Mouse (Mus musculus) kidney, adult 2 months (tissue): Measurements from ENCODE around the gene Snx14. TPM values are rescaled to one million over a fixed set of nuclear protein-coding genes. Genes with fewer than 3 reads are reported as not detected.

Source experiments
- DNase-seq: peaks from one replicate; pipeline ENCODE4 v3.0.0; 2021
- H3K27ac ChIP-seq: fragments of 200-500 bp; 2 replicates; pipeline ENCODE4 v1.5.1; 2012; ENCODE audit warnings: low read depth, low read length, control low read depth, inconsistent platforms; ENCODE audit not compliant: insufficient read depth
- H3K27me3 ChIP-seq: fragments of 200-500 bp; replicated peaks from 2 replicates; pipeline ENCODE4 v1.6.1; 2012; ENCODE audit warnings: mild to moderate bottlenecking, moderate library complexity, low read length, inconsistent platforms; ENCODE audit not compliant: control insufficient read depth, insufficient read depth
- H3K36me3 ChIP-seq: fragments of 200-500 bp; 2 replicates; pipeline ENCODE4 v1.6.1; 2012; ENCODE audit warnings: mild to moderate bottlenecking, moderate library complexity, low read length, inconsistent platforms; ENCODE audit not compliant: control insufficient read depth, insufficient read depth
- H3K4me1 ChIP-seq: fragments of 200-500 bp; 2 replicates; pipeline ENCODE4 v1.6.1; 2011; ENCODE audit warnings: low read length; ENCODE audit not compliant: control insufficient read depth, insufficient read depth
- H3K4me3 ChIP-seq: fragments of 200-500 bp; 2 replicates; pipeline ENCODE4 v1.5.1; 2011; ENCODE audit warnings: mild to moderate bottlenecking, low read depth, low read length, control low read depth; ENCODE audit not compliant: insufficient read depth
- CTCF ChIP-seq: fragments of 200-500 bp; conservative IDR thresholded peaks from 2 replicates; pipeline ENCODE4 v1.5.1; 2011; ENCODE audit warnings: low read depth, mild to moderate bottlenecking, control low read depth, low read length, moderate library complexity, mixed read lengths; ENCODE audit not compliant: insufficient read depth, insufficient read length
- POLR2A ChIP-seq: fragments of 200-500 bp; IDR thresholded peaks from one replicate; pipeline ENCODE4 v1.6.1; 2011; ENCODE audit warnings: low read depth, low read length, control low read depth
- WGBS: fragments of 180-500 bp; shearing (Covaris S2); methylation state at CpG from one replicate; pipeline ENCODE4 v1.1.7; 2018; 5-methylcytosine and 5-hydroxymethylcytosine counted together
- polyA plus RNA-seq: library from polyadenylated mRNA; depleted of rRNA; stranded (reverse); fragments of >200 nt; gene quantifications from 2 replicates; pipeline ENCODE4 v1.2.3, GENCODE M21; 2012

The Snx14 gene
- polyA plus RNA-seq, 1 experiment: 15.8 TPM

DNA sequence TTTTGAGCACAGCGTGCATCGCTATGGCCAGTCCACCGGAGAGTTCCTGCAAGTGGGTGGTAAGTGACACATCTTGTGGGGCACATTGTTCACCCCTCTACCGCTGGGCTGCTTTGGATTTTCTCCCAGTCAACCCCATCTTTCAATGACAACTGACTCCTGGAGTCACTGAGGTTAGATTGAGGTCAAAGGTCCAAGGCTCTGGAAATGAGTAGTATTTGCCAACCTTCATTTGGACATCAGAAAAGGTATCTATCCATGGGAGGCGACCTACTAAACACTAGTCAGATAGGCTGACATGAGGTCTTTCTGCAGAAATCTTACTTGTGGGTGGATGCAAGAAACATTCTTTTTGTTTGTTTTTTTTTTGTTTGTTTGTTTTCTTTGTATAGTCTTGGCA, 71.4 kb downstream of the Snx14 start:
- Histone ChIP-seq H3K4me1 (no peaks in the 10 kb centered on the region), H3K27me3 (no peaks in the 10 kb centered on the region), H3K27ac (no peak overlapping the region), H3K4me3 (no peak overlapping the region), H3K36me3 (peaks cover 5% of the 10 kb centered on the region)
- TF ChIP-seq POLR2A (no peak), CTCF (no peak)
- WGBS: 78% methylated on average over 5 of the region's 5 CpGs
- no peak for DNase-seq

DNA sequence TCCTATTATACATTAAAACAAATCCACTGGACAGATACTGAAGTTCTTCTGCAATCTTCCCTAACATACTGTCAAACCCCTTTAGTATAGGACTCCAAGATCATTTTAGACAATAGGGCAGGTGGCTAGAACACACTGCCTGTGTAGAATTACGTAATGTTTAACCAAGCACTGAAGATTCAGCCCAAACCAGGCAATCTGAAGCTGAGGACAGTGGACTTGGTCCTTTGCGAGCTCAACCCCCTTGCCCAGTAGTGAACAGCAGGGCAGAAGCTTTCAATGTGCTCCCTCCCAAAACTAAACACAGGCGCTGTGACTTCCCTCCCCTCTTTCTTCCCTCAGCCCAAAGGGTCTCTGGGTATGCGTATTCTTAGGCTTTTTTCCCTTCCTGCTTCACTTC, 71.9 kb downstream of the Snx14 start:
- DNase-seq: peak; percentile 71
- Histone ChIP-seq H3K27me3 (no peaks in the 10 kb centered on the region), H3K4me3 (no peak overlapping the region), H3K27ac (no peak overlapping the region), H3K36me3 (peaks cover 5% of the 10 kb centered on the region), H3K4me1 (no peaks in the 10 kb centered on the region)
- WGBS: 65% methylated on average over 4 of the region's 4 CpGs
- TF ChIP-seq POLR2A: no peak
- no peak for TF ChIP-seq CTCF

DNA sequence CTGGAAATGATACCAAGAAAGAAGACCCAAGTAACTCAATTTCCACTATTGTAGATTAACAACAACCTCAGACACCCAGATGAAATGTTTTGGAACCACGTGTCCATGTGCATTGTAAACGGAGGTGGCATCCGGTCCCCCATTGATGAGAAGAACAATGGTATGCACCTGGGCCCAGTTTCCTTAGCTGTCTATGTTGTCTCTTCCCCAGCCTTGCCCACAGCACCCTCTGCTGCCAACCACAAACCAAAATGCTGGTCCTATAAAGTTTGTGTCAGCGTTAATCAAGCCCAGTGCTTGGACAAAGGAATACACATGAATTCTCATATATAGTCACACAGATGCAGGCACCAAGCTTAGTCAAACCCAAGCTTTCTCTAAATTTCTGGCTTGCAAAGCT, 72.5 kb downstream of the Snx14 start:
- Histone ChIP-seq H3K4me1 (no peaks in the 10 kb centered on the region), H3K27ac (no peak overlapping the region), H3K36me3 (peaks cover 4% of the 10 kb centered on the region), H3K27me3 (no peaks in the 10 kb centered on the region), H3K4me3 (no peak overlapping the region)
- no peak for DNase-seq
- TF ChIP-seq CTCF (peak; percentile 49), POLR2A (no peak)
- 79% methylated on average over 4 of the region's 4 CpGs for WGBS

DNA sequence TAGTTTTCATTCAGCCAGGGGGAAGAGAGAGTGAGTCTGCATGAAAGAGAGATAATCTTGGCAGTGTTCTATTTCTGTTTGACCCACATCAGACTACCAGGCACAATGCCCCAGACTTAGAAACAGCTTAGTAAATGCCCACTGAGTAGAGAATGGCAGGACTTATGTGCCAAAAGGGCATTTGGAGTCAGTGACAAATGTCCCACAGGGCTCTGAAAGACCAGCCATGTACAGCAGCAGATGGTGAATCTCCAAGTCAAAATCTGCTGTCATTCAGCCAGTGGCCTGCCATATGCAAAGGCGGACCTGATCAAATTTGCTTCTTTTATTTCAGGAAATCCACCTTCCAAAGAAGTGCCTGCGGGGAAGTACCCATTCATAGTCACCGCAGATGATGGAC, 75.7 kb downstream of the Snx14 start:
- 99% methylated on average over 3 of the region's 3 CpGs for WGBS
- H3K27me3 ChIP-seq: no peaks in the 10 kb centered on the region
- no peaks in the 10 kb centered on the region; the same call in 1 of the 2 replicates for H3K36me3 ChIP-seq
- no peak overlapping the region for H3K27ac ChIP-seq
- H3K4me3 ChIP-seq: no peak overlapping the region
- no peak for TF ChIP-seq CTCF
- no peak for TF ChIP-seq POLR2A
- no peak for DNase-seq
- H3K4me1 ChIP-seq: no peaks in the 10 kb centered on the region

DNA sequence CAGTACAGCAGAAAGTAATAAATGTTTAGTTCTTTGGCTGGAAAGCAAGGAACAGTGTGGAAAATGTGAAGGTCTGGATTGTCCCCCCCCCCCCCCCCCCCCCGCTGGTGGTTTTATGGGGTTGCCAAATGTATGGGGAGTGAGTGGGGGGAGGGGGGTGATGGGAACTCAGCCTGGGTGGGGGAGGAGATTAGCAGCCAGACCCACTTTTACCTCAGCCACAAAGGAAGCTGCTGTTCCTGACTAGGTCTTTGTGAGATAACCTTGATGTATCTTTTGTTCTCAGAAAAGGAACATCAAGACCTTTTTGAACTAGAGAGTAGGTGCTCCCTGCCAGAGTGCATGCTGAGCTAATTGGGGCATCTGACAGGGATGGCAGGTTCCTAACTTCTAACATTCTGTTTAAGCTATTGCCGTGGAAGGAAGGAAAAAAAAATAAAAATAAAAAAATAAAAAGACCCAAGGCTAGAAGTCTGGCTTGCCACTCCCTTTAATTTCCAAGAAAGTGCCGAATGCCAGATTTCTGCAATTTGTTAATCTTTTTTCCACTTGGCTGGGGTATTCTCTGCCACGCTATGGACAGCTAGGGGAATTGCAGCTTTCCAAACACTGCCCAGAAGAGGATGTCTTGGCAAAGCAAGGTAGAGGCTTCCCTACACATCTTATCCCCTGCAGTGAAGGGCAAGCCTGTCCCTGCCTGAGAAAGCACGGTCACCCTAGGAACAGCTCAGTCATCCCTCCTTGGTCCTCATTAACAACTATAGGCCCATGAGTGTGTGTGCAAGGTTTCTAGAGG, 76.5 kb downstream of the Snx14 start:
- no peak overlapping the region for H3K27ac ChIP-seq
- 32% methylated on average over 5 of the region's 5 CpGs for WGBS

DNA sequence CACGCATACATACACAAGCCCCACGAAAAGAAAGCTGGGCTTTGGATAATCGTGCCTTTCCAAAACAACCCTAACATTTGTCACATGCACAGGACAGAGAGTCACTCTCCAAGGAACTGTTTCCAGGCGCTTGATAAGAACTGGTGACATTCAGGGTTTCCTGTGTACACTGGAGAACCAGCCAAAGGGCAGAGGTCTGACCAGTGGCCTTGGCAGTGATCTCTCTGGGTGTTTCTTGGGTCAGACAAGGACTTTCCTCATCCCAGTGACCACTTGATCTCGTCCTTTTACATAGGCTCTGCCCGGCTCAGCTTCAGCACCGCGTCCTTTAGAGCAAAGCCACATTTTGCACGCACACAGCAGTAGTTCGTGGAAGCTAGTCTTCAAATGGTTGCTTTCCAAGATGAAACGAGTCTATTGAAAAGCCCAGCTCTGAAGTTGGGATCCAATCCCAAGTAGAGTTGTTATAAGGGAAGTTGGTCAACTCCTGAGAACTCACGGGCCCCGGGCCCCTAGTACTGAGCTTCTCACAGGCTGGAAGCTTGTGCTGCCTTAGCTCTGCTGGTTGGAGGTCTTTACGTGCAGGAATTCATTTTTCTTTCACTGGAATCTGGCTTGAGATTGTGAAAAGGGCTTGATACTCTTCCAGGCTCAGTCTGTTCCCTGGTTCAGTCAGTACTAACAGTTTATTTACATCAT, 77.4 kb downstream of the Snx14 start:
- Histone ChIP-seq H3K36me3 (no peaks in the 10 kb centered on the region; the same call in 1 of the 2 replicates), H3K27ac (no peak overlapping the region), H3K4me3 (no peak overlapping the region), H3K27me3 (no peaks in the 10 kb centered on the region), H3K4me1 (no peaks in the 10 kb centered on the region)
- 64% methylated on average over 14 of the region's 14 CpGs for WGBS
- no peak for TF ChIP-seq POLR2A
- no peak for TF ChIP-seq CTCF
- peak; percentile 80 for DNase-seq

More for the DNA sequence above, 76.5 kb downstream of the Snx14 start:
- no peaks in the 10 kb centered on the region for H3K4me1 ChIP-seq
- no peaks in the 10 kb centered on the region; the same call in 1 of the 2 replicates for H3K36me3 ChIP-seq
- H3K27me3 ChIP-seq: no peaks in the 10 kb centered on the region
- no peak overlapping the region for H3K4me3 ChIP-seq
- peak; percentile 21 for DNase-seq
- TF ChIP-seq CTCF: 0 out of 2 replicates have a peak, but pooled peaks have one; percentile 16
- no peak for TF ChIP-seq POLR2A

DNA sequence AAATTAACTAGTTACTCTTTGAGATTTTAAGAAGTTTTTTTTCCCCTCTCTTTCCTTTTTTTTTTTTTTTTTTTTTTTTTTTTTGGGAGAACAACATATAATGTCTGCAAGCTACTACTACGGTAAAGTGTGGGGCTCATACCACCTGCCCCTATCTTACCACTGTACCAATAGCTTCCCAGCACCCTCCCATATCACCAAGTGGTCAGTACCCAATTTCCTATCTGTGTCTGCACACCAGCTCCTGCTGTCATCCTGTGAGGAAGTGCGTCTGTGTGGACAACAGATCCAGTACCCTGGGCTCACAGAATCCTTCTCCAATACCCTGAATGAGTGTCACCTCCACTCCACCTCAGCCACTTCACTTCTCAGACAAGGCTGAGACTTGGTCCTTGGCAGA, 79.6 kb downstream of the Snx14 start:
- no peak for TF ChIP-seq POLR2A
- TF ChIP-seq CTCF: no peak
- Histone ChIP-seq H3K4me3 (no peak overlapping the region), H3K27me3 (no peaks in the 10 kb centered on the region), H3K27ac (no peak overlapping the region), H3K36me3 (no peaks in the 10 kb centered on the region; the same call in 1 of the 2 replicates), H3K4me1 (no peaks in the 10 kb centered on the region)
- 79% methylated on average over 2 of the region's 2 CpGs for WGBS
- DNase-seq: no peak
